Mouse (Mus musculus) testis, adult 2 months (tissue): ENCODE results near the gene Ndufs7.

Source experiments
- CTCF ChIP-seq: fragments of 200-500 bp; IDR thresholded peaks from 2 replicates; pipeline ENCODE4 v1.5.1; 2012; ENCODE audit warnings: low read depth, mild to moderate bottlenecking, inconsistent platforms, low read length, moderate library complexity; ENCODE audit not compliant: control insufficient read depth, insufficient read depth, insufficient replicate concordance
- POLR2A ChIP-seq: fragments of 200-500 bp; IDR thresholded peaks from 2 replicates; pipeline ENCODE4 v1.6.1; 2012; ENCODE audit warnings: low read depth, mild to moderate bottlenecking, inconsistent platforms, low read length, moderate library complexity; ENCODE audit not compliant: control insufficient read depth

GRCm38 (mm10) chr10:80288657-80289056 is 39.7 kb downstream of the Ndufs7 start:
- TF ChIP-seq CTCF, result no peak
- no peak for TF ChIP-seq POLR2A
